Mouse (Mus musculus) kidney, adult 18-20 months (tissue): ENCODE data around the gene Foxb1.

Experiments
- DNase-seq: peaks from one replicate; pipeline ENCODE4 v3.0.0; 2021

The Foxb1 gene

GRCm38 (mm10) chr9:69760371-69761301 lies at the start of gene Foxb1:
Gene Foxb1 (minus strand): TSS chr9:69760940.
- DNase-seq: peak; percentile 5

DNA sequence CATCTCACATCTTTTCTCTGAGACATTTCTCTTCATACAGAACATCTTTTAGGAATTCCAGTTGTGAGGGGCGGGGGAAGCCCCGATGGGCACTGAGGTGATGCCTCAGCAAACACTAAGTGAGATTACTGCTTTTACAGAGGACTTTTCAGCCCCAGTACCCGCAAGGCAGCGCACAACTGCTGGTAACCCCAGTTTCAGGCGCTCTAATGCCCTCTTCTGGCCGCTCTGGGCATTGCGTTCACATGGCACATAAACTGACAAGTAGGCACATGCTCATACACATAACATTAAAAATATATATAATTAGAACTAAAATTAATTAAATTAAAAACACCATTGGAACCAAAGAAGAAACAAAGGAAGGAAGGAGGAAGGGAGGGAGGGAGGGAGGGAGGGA lies 29.8 kb upstream of the Foxb1 start:
- DNase-seq: no peak

GRCm38 (mm10) chr9:69779996-69780395 lies 19.3 kb upstream of the Foxb1 start:
- DNase-seq: no peak

DNA sequence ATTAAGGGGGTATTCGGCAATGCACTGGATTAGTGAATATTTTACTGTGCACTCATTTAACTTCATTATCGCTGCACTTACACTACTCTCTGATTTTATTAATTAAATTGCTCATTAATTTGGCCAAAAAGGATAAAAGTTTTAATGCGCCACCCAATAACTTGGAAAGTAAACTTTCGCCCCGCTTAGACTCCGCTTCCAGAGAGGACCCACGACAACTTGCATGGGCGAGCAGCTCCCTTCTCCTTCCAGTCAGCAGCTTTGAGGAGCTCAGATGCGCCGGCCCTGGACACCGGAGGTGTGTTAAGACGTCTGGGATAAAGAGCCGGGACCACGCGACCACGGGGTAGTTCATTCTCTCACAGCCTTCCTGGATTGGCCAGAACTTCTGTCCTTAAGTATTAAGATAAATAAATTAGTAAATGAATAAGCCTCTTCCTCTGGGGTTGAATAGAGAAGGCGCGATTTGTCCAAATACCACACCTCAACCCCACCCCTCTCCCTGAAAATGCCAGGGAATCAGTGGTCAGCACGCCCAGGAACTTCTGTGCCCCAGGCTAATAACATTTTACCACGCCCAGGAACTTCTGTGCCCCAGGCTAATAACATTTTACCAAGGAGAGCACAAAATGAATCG lies 9.3 kb upstream of the Foxb1 start:
- DNase-seq: no peak

DNA sequence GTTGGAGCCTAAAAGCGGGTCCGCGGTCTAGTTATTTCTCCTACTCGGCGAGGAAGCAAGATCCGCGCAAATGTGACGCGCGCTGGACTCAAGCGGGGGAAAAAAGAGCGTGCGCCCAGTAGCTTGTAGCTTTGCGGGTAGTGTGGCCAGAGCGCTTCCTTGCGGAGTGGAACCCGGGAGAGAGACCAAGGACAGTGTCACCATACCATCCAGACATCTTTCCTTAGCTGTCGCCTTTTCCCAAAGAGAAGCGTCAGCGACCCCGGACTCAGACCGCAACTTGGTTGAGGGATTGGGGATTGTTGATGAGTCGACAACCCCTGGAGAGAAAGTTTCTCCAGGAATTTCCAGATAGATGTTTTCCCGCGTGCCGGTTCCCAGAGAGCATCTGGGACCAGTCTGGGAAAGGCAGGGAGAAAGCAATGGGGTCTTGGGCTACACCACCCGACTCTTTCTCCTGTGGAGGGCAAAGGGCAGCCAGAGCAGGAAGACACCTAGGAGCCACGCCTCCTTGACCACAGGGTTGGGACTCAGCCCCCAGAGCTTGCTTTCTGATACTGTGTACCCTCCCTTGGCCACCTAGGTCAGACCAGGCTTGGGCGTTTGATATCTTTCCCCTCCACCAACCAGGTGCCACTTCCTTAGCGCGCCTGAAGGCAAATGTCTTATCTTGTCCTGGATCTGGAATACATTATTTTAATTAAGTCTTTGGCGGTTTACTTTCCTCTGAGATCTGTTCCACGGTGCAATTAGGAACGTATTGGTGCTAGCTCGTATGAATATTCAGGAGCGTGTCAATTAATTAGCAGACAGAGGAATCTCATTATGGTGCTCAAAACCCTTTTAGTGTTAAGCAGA lies 8.6 kb upstream of the Foxb1 start:
- no peak for DNase-seq

DNA sequence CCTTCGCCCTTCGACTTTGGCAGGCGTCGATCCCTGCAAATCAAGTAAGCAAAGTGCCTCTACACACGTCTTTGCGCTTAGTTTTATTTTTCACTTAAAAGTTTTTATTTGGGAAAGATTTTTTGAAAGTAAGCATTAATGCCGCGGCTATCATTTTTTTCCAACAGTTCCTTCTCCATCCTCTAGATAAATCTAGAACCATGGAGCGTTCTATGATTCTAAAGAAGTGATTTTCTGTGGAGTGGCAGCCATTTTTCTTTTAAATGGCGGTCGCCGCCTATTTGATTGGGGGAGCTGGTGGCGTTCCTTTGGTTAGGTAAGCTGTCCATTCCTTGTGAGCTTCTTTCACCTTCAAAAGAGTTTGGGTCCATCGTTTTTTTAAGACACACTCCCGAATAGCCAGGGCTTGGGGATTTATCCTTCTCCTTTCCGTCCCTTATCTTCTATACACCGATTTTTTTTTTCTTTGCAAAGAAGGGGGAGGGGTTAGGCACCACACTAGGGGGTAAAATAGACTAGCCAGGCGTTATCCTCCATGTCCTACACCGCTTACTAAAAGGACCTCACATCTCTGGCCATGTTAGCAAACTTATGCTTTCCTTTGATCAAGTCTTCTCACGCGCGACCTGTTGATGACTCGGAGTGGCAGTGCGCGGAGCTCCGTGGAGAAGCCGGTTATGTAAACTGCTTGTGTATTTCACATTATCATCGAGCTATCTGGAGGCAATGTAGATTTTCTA lies 7.6 kb upstream of the Foxb1 start:
- no peak for DNase-seq

GRCm38 (mm10) chr9:69767421-69767820 lies 6.7 kb upstream of the Foxb1 start:
- DNase-seq: peak; percentile 8

DNA sequence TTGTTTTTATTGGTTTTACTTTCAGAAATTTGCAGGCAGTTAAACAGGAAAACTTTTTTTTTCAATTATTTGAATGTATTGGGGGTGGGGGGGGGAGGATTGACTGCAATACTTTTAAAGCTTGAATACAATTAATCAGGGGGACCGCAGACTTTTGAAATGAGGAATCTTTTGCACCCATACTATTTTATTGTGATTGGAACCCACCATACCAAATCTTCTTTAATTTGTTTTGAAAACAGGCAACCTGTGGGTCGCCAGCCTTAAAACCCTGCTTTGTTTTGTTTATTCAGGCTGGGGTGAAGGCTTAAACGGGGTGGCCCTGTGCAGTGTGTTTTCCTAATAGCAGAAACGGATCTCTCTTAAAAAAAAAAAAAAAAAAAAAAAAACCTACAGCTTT lies 6.2 kb upstream of the Foxb1 start:
- DNase-seq: no peak

DNA sequence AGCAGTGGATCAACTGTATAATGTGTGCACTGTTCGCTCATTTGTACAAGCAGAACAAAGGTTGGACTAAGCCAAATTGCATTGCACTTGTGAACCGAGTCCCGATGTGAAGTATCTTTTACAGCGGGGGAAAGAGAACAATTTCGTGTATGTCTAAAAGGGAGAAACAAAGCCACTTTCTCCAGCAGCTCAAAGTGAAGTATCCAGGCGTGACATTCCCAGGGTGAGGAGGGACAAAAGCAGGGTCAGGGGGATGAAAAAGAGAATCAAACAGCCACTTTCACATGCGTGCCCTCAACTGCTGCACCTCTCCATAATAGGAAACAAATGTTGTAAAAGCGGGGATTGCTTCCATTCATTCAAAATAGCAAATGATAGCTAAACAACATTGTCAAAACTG lies 5.6 kb upstream of the Foxb1 start:
- peak; percentile 5 for DNase-seq

- DNase-seq: no peak
These were observed 4.8 kb upstream of the Foxb1 start for GRCm38 (mm10) chr9:69765483-69766050.

DNA sequence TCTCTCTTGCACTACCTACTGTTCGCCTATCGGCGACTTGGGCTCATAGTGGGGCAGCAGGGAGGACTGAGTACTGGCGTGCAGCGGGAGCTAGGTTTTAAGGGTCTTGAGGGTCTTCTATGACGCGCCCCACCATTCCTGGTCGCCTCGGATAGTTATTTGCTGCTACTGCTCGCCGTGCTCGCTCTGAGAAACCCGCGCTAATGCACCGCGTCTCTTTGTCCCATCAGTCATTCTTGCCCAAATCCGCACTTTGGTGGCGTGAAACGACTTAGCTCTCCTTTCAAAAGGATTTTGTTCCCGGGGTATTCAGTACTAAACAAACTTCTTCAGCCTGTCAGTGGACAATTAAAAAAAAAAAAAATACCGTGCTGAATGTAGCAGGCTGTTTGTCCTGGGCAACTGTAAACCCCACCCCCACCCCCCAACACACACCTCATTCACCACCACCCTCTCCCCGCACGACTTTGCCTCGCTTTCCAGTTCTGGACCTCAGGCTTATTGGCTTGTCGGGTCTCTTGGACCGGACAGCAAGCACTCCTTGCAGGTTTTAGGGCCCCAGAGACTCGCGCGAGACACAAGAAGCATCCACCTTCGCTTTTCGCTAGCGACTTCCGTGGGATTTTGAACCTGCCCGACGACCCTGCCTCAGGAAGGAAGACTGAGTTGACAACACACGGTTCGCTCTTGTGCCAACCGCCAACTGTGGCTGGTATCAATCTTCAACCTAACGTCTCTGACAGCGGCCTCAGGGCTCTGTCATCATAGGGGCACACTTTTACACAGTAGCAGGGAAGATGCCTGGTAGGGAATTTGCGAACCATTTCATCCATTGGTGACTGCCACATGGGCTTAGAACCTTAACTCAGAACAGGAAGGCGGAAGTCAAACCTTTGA lies 4.1 kb upstream of the Foxb1 start:
- DNase-seq: peak; percentile 4

GRCm38 (mm10) chr9:69763681-69764585 lies 3.2 kb upstream of the Foxb1 start:
- peak; percentile 6 for DNase-seq

DNA sequence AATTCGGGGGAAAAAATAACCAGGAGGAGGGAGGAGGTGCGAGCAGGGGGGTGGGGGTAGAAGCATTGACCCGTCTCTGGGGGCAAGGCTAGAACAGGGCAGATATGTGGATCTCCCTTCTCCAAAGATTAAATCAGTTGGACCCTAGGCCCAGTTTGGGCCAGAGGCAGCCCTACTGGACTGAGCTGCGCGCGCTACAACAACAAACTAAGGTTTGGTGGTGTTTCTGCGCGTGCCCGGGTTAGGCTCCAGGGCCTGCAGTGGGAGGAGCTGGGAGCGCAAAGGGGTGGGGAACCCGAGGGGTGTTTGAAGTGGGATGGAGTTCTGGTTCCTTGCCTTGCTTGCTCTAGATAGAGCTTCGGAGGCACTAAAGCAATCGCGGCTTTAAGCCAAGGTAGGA lies 2.0 kb upstream of the Foxb1 start:
- no peak for DNase-seq

DNA sequence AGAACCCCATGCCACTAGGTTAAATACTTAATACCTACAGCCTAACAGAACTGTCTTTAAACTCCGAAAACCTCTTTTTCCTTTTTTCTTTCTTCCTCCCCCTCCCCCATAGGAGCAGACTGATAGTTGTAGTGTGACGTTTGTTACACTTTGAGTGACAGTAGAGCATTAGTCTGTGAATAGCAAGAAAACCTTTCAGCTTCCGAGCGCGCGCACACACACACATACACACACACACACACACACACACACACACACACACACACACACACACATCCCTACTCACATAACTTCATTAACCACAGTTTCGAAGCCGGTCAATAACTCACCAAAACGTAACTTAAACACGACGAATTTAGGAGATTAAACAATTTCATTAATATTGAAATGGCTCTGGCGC lies 1.5 kb upstream of the Foxb1 start:
- no peak for DNase-seq

GRCm38 (mm10) chr9:69761569-69761968 lies 829 bp upstream of the Foxb1 start:
- no peak for DNase-seq

- no peak for DNase-seq
These were observed 969 bp downstream of the Foxb1 start for GRCm38 (mm10) chr9:69759721-69760221.

DNA sequence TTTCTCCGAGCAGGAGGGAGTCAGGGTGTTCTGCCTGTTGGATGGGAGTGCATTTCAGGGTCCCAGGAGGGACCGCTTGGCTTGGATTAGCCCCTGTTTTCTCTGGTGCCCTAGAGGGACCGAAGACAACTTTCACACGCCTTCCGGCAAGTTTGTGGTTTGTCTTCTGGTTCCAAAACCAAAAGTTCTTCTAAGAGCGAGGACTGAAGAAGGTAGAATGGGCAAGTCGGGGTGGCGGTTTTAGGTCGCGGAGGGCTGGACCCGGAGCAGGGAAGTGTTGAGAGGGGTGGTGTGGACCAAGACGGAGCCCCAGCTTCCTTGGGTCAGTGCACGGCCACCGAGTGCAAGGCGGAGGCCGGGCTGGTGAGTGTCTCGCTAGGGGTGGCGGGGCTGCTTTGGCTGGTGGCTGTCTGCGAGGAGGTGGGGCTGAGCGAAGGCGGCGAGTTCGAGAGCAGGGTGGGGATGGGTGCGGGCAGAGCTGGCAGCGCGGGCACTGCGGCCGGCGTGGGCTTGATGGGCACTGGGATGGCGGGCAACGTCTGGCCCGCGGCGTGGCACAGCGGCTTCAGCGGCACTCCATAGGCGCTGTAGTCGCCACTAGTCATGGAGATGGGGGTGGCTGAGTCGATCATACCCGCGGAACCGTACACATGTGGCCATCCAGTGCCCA lies 1.7 kb downstream of the Foxb1 start:
- no peak for DNase-seq

- no peak for DNase-seq
These were observed 2.2 kb downstream of the Foxb1 start for GRCm38 (mm10) chr9:69758506-69758905.

GRCm38 (mm10) chr9:69757254-69757653 lies 3.5 kb downstream of the Foxb1 start:
- DNase-seq: no peak
